Mouse (Mus musculus) bone marrow, adult 2 months (tissue): ENCODE data around the gene Tacstd2. TPM values are rescaled to one million over a fixed set of nuclear protein-coding genes. Genes with fewer than 3 reads are reported as not detected.
A peak's percentile ranks its signal among the peaks of the same experiment; 100 is the strongest.

Experiments
- H3K27ac ChIP-seq: fragments of 200-500 bp; 2 replicates; pipeline ENCODE4 v1.5.1; 2012; ENCODE audit warnings: low read depth, mild to moderate bottlenecking, control low read depth, inconsistent platforms, low read length; ENCODE audit not compliant: control insufficient read depth, poor library complexity, insufficient read depth
- H3K4me1 ChIP-seq: fragments of 200-500 bp; 2 replicates; pipeline ENCODE4 v1.6.1; 2011; ENCODE audit warnings: low read length; ENCODE audit not compliant: control insufficient read depth, insufficient read depth
- H3K4me3 ChIP-seq: fragments of 200-500 bp; replicated peaks from 2 replicates; pipeline ENCODE3; 2011; ENCODE audit warnings: mild to moderate bottlenecking, low read depth, low read length, control low read depth; ENCODE audit not compliant: control insufficient read depth
- CTCF ChIP-seq: fragments of 200-500 bp; IDR thresholded peaks from 2 replicates; pipeline ENCODE4 v1.5.1; 2011; ENCODE audit warnings: low read length, control low read depth; ENCODE audit not compliant: control insufficient read depth, insufficient read depth
- POLR2A ChIP-seq: fragments of 200-500 bp; IDR thresholded peaks from 2 replicates; pipeline ENCODE4 v1.6.1; 2011; ENCODE audit warnings: low read depth, mild to moderate bottlenecking, control low read depth, low read length, borderline replicate concordance; ENCODE audit not compliant: control insufficient read depth
- WGBS: fragments of 180-500 bp; shearing (Covaris S2); methylation state at CpG from one replicate; pipeline ENCODE4 v1.1.7; 2018; 5-methylcytosine and 5-hydroxymethylcytosine counted together
- polyA plus RNA-seq: library from polyadenylated mRNA; stranded (reverse); fragments of >200 nt; gene quantifications from 2 replicates; pipeline ENCODE4 v1.2.4, GENCODE M21; 2011; ENCODE audit warnings: low replicate concordance; ENCODE audit not compliant: missing spikeins, insufficient read depth, insufficient read length

Tacstd2 gene
- polyA plus RNA-seq: 2.2 and 6.7 TPM in 2 replicates

DNA sequence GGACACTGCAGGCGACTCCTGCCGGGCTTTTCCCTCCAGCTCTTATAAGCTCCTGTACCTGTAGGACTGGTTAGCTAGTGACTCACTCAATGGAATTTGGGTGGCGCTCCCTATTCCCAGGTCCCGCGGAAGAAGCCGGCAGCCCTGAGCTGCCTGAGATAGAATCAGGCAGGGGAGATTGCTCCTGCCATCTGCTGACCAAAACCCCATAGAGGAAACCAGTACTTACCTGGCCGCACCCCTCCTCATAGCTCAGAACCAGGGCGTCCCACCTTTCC is at the start of gene Tacstd2:
Gene Tacstd2, minus strand, starts transcription at position 20 of the 278 bp plus-strand sequence.
- Histone ChIP-seq H3K4me1 (no peaks in the 10 kb centered on the region; the same call in none of the 2 replicates), H3K4me3 (peak within 1 kb of the TSS; percentile 89), H3K27ac (peak within 1 kb of the TSS; percentile 84)
- 25% methylated on average over 8 of the region's 8 CpGs for WGBS
- TF ChIP-seq CTCF: no peak
- no peak for TF ChIP-seq POLR2A

DNA sequence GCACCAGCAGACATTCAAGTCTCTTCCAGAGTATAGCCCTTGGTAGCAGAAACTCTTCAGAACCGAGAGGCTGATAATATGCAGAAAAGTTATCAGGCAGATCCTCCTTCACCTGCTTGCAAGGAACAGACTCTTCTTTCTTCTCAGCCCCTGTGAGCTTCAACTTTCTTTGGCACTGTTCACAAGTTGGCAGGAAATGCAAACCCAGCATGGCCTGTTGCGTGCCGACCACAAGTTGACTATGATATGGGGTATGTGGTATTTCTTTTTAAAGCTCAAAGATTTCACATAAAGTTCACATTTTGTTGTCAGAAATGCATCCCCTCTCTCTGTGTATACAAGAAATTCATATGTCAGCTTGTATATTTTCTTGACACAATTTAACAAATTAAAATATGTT is 30.7 kb upstream of the Tacstd2 start:
- Histone ChIP-seq H3K4me1 (no peaks in the 10 kb centered on the region), H3K27ac (no peak overlapping the region), H3K4me3 (no peak overlapping the region)
- 9% methylated on average over 3 of the region's 3 CpGs for WGBS
- no peak for TF ChIP-seq POLR2A
- no peak for TF ChIP-seq CTCF

DNA sequence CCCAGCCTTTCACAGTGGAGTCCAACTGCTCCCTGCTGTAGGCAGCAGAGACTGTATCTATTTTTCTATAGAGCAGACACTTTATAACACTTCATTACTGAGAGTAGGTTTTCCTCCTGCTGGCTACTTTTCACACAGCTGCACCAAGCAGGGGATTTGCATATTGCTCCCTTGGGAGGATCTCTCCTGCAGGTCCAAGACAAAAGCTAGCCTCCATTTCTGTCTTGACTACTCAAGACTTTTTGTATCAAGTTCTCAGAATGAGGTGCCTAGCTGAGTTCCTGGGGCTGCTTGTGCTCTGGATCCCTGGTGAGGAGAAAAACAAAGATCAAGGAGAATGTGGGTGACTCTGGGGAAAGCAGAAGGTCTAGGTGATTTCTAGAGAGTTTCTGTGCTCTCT is 19.8 kb upstream of the Tacstd2 start:
- TF ChIP-seq POLR2A (no peak), CTCF (no peak)
- Histone ChIP-seq H3K4me3 (no peak overlapping the region), H3K27ac (no peak overlapping the region), H3K4me1 (no peaks in the 10 kb centered on the region)

- WGBS: 26% methylated on average over 1 of the region's 1 CpGs
- TF ChIP-seq POLR2A (no peak), CTCF (no peak)
These were observed 14.0 kb upstream of the Tacstd2 start for GRCm38 (mm10) chr6:67549550-67549949.

DNA sequence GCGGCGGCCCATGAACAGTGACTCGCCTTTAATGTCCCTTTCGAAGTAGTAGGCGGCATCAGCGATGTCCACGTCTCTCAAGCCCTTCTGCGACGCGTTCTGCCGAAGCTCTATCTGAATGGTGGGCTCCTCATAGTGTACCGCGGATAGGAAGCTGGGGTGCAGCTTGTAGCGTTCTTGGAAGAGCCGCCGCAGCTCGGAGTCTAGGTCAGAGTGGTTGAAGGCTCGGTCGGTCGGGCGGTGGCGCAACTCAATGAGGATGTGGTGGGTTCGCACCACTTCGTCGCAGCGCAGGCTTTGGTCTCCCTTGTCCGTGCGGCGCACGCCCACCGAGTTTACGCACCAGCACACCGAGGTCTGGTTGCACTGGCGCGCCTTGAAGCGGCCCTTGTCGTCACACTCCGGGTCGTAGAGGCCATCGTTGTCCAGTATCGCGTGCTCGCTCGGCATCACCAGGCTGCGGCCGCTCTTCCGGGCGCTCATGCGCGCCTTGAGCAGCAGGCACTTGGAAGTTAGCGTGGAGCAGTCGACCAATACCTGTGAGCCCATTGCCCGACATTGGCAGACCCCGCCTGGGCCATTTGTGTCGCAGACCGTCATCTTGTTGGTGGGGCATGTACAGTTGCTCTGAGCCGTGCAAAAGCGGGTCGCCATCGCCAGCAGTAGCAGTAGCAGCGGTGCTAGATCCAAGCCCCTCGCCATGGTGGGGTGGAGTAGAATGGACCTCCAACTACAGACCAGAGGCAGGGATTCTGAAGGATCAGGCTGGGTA is 405 bp downstream of the Tacstd2 start:
- TF ChIP-seq CTCF: no peak; the same call in 1 of the 2 replicates
- peak; percentile 31; the same call in 1 of the 2 replicates for TF ChIP-seq POLR2A
- Histone ChIP-seq H3K4me3 (peak overlapping the region; percentile 89), H3K4me1 (no peaks in the 10 kb centered on the region; the same call in none of the 2 replicates), H3K27ac (peak overlapping the region; percentile 84)
- WGBS: under 1% methylated on average over 62 of the region's 62 CpGs

More at GRCm38 (mm10) chr6:67549550-67549949, 14.0 kb upstream of the Tacstd2 start:
- H3K27ac ChIP-seq: no peak overlapping the region
- H3K4me1 ChIP-seq: no peaks in the 10 kb centered on the region
- no peak overlapping the region for H3K4me3 ChIP-seq

GRCm38 (mm10) chr6:67534191-67535004 is 1.2 kb downstream of the Tacstd2 start:
- WGBS: 6% methylated on average over 31 of the region's 31 CpGs
- H3K4me3 ChIP-seq: peak overlapping the region; percentile 89
- TF ChIP-seq CTCF (no peak), POLR2A (no peak)
- H3K27ac ChIP-seq: peak overlapping the region; percentile 84
- H3K4me1 ChIP-seq: no peaks in the 10 kb centered on the region; the same call in none of the 2 replicates

GRCm38 (mm10) chr6:67532665-67533440 is 2.7 kb downstream of the Tacstd2 start:
- TF ChIP-seq POLR2A: 0 out of 2 replicates have a peak, but pooled peaks have one; percentile 28
- no peak for TF ChIP-seq CTCF
- peak overlapping the region; percentile 95 for H3K27ac ChIP-seq
- H3K4me1 ChIP-seq: no peaks in the 10 kb centered on the region; the same call in none of the 2 replicates
- 1% methylated on average over 29 of the region's 29 CpGs for WGBS
- peak overlapping the region; percentile 64 for H3K4me3 ChIP-seq
